Mouse (Mus musculus) left cerebral cortex, postnatal 36 days (tissue): ENCODE data around the gene Lrp6. TPM values are rescaled to one million over a fixed set of nuclear protein-coding genes. Genes with fewer than 3 reads are reported as not detected.

ENCODE experiments used
- DNase-seq, 2 experiments: peaks; one replicate each; pipeline ENCODE4 v3.0.0; 2021 to 2022; ENCODE audit warnings: low spot score in 2 of 2, mixed read lengths in 1 of 2
- intact Hi-C: fragments of 180-260 bp; cut with DNase I; formaldehyde crosslinking; loops from one replicate; pipeline ENCODE4 v1.15.1; 2025
- total RNA-seq, 2 experiments: library from RNA; stranded (reverse); gene quantifications; 2 replicates each; pipeline ENCODE4 v1.2.3; 2021

Gene Lrp6
- total RNA-seq, 2 experiments from 2014 or later = 40.6 to 45.0 TPM

DNA sequence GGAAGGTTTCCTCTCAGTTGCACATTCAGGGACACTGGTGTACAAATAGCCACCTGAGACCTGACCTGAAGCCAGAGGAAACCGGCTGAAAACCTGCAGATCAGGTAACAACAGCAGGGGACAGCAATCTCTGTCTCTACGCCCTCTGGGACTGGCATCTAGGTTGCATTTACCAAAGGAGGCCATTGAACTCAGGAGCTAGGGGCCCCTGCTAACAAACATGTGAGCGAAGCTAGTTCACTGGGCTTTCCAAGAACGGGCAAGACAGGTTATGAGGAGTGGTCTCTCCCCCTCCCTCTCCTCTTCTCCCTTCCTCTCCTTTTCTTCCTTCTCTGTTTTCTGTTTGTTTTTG lies 152.3 kb downstream of the Lrp6 start:
- intact Hi-C loops = no loop called here
- DNase-seq = no peak

DNA sequence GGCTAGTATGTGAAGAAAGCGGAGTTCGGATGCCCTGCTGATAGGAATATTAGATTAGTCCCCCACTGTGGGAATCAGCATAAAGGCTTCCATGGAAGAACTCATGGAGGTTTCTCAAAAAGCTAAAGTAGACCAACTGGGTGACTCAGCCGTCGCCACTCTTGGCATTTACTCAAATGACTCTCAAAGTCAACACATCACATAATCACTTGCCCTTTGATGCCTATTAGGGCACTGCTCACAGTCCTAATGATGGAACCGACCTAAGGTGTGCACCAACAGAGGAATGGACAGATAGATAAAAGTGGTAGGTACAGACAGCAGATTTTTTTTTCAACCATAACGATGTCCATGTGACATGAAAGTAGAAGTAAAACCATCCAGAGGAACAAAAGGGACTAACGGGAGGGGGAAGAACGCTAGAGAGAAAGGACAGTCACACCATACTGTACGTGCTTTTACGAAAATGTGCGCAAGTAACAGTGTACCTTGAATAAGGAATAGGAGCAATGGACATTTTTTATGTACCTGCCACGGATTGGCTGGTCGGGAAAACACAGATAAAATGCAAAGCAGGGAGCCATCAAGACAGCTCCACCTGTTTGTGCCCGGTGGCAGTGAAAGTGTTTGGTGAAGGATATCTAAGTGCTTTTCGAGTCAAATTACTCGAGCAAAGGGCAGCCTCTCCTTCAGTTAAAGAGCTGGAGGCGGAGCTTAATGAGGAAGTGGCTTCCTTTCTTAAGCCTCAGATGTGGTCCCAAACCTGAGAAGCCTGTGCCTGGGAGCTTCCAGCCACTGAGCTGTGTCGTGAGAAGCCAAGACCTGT lies 152.8 kb downstream of the Lrp6 start:
- DNase-seq = no peak
- intact Hi-C loops = no loop called here

DNA sequence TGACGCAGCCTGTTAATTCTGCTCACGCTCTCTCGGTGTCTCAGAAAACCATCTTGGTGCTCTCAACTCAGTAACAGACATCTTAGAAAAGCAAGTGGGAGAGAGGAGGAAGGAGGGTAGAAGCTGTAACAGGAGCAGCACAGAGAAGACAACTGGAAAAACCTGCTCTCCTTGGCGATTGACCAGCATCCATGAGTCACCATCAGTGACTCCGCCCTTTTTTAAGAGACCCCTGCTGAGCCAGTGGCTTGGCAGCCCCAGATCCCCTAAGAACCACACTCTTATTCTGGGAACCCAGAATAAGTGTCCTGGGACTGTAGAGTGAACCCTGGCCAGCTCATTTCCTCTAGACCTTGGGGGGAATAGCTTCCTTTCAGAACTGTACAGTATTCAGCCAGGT lies 159.5 kb downstream of the Lrp6 start:
- intact Hi-C loops = no loop called here
- no peak for DNase-seq

DNA sequence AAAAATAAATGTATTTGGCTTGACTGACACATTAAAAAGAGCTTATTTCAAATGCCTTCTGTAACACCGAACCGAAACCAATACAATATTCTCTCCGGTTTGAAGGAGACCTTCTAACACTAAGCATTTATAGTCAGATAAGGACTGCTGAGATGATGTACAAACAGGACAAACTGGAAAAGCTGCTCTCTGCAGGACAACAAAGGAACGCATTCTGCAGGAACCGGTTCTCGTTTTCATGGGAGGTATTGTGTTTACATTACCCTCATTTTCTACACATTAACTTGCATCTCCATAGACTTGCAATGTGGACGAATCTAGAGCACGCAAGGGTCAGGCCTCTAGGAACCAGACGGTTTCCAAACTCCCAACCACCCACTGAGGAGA lies 163.1 kb downstream of the Lrp6 start:
- no peak for DNase-seq
- intact Hi-C loops = loop anchor here (5.0 kb wide), 1 partner anchor 501 kb away; no protein-coding TSS in a partner anchor

DNA sequence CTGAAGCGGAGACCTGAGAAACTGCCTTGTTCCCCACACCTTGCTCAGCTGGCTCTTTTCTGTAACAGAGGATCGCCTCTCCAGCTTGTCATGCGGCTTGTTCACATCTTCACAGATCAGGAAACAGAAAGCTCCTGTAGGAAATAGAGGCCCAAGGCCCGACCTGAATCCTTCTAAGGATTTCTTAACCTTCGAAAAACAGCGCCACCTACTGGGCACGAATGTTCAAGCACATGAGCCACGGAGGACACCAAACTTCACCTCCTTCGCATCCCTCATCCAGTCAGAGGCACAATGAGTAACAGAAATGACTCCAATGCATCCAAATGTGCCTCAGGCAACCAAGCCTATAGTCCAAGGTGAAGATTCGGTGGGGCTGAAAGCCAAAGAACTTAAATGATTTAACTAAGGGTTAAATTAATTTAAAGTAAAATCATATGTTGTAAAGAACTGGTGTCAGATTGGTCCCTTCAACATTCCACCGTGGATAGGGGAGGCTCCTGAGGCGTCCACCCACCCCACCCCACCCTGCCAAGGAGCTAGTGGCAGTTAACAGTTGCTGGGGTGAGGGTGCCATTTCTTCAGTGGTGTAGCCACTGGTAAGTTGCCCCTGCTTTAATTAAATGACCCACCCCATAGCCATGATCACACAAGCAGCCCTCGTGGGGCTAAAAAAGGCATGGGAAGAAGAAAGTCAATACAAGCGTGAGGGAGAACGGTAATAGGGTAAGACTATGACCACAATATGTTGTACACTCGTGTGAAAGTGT lies 163.7 kb downstream of the Lrp6 start:
- DNase-seq = peak; percentile 35 to 53
- intact Hi-C loops = loop anchor here (5.0 kb wide), 1 partner anchor 501 kb away; no protein-coding TSS in a partner anchor

Other genes with a start within 250 kb of the Lrp6 start
- not detected for gene Bcl2l14, start 170.6 kb downstream of the Lrp6 start, total RNA-seq
- gene Mansc1, start 65.5 kb upstream of the Lrp6 start, total RNA-seq = 10 to 100 TPM in 1 of 2 experiments, 1 to 10 TPM in 1; 9.9 to 14.0 TPM
- gene Borcs5, start 72.5 kb upstream of the Lrp6 start, total RNA-seq = 10 to 100 TPM; 33.4 to 42.4 TPM
- gene Dusp16, start 225.7 kb upstream of the Lrp6 start, total RNA-seq = 10 to 100 TPM in 1 of 2 experiments, 1 to 10 TPM in 1; 8.0 to 12.7 TPM